Mouse (Mus musculus) heart, embryonic 14.5 days (tissue): ENCODE measurements around the gene Dnajc8. TPM values are rescaled to one million over a fixed set of nuclear protein-coding genes. Genes with fewer than 3 reads are reported as not detected.

Source experiments
- ATAC-seq: fragments of 200-750 bp; cut with Nextera tagmentation; 2 replicates; pipeline ENCODE4 v1.8.0; 2017; ENCODE audit warnings: low read depth, moderate TSS enrichment; ENCODE audit not compliant: insufficient number of reproducible peaks, insufficient read depth, low FRiP score
- H3K27ac ChIP-seq, 2 experiments: fragments of 200-500 bp in 1 of 2; fragments of 300-500 bp in 1 of 2; sonication (generic) in 1 of 2; replicated peaks in 1 of 2; 2 replicates each; pipeline ENCODE4 v1.5.1; 2012 to 2014; ENCODE audit warnings: low read depth in 2 of 2, low read length in 2 of 2, control low read depth in 1 of 2, mild to moderate bottlenecking in 1 of 2, mixed read lengths in 1 of 2; ENCODE audit not compliant: control insufficient read depth in 1 of 2, insufficient read depth in 1 of 2
- H3K27me3 ChIP-seq: fragments of 300-500 bp; sonication (generic); 2 replicates; pipeline ENCODE4 v1.6.1; 2014; ENCODE audit warnings: mild to moderate bottlenecking, low read length, control low read depth; ENCODE audit not compliant: control insufficient read depth, insufficient read depth
- H3K36me3 ChIP-seq: fragments of 300-500 bp; sonication (generic); 2 replicates; pipeline ENCODE4 v1.6.1; 2014; ENCODE audit warnings: mild to moderate bottlenecking, control low read depth, low read length, mixed read lengths; ENCODE audit not compliant: control insufficient read depth, insufficient read depth
- H3K4me1 ChIP-seq, 2 experiments: fragments of 200-500 bp in 1 of 2; fragments of 300-500 bp in 1 of 2; sonication (generic) in 1 of 2; 2 replicates each; pipeline ENCODE4 v1.6.1; 2012 to 2014; ENCODE audit warnings: low read length in 2 of 2, control low read depth in 1 of 2, mixed read lengths in 1 of 2; ENCODE audit not compliant: control insufficient read depth in 2 of 2, insufficient read depth in 2 of 2
- H3K4me2 ChIP-seq: fragments of 300-500 bp; sonication (generic); 2 replicates; pipeline ENCODE4 v1.6.1; 2014; ENCODE audit warnings: mild to moderate bottlenecking, low read length
- H3K4me3 ChIP-seq, 2 experiments: fragments of 200-500 bp in 1 of 2; fragments of 300-500 bp in 1 of 2; sonication (generic) in 1 of 2; 2 replicates each; pipeline ENCODE4 v1.5.1; 2012 to 2014; ENCODE audit warnings: low read length in 2 of 2, mild to moderate bottlenecking in 2 of 2, control low read depth in 1 of 2, low read depth in 1 of 2, moderate library complexity in 1 of 2; ENCODE audit not compliant: control insufficient read depth in 1 of 2, insufficient read depth in 1 of 2
- H3K9ac ChIP-seq: fragments of 300-500 bp; sonication (generic); 2 replicates; pipeline ENCODE4 v1.6.1; 2014; ENCODE audit warnings: mild to moderate bottlenecking, low read length
- H3K9me3 ChIP-seq: fragments of 300-500 bp; sonication (generic); 2 replicates; pipeline ENCODE4 v1.6.1; 2016; ENCODE audit warnings: low read length, control low read depth; ENCODE audit not compliant: control insufficient read depth
- WGBS: fragments of 180-500 bp; shearing (Covaris S2); extraction: QIAGEN DNeasy Blood & Tissue Kit; methylation state at CpG from one replicate; pipeline ENCODE4 v1.1.7; 2014; 5-methylcytosine and 5-hydroxymethylcytosine counted together
- polyA plus RNA-seq: library from polyadenylated mRNA; unstranded; fragments of >200 nt; fragmentation: Nextera tagmentation; extraction: Ambion mirVana; gene quantifications from 2 replicates; pipeline ENCODE4 v1.2.1, GENCODE M21; 2014

Dnajc8 gene
- polyA plus RNA-seq, 1 experiment from 2014 or later: 117 TPM

DNA sequence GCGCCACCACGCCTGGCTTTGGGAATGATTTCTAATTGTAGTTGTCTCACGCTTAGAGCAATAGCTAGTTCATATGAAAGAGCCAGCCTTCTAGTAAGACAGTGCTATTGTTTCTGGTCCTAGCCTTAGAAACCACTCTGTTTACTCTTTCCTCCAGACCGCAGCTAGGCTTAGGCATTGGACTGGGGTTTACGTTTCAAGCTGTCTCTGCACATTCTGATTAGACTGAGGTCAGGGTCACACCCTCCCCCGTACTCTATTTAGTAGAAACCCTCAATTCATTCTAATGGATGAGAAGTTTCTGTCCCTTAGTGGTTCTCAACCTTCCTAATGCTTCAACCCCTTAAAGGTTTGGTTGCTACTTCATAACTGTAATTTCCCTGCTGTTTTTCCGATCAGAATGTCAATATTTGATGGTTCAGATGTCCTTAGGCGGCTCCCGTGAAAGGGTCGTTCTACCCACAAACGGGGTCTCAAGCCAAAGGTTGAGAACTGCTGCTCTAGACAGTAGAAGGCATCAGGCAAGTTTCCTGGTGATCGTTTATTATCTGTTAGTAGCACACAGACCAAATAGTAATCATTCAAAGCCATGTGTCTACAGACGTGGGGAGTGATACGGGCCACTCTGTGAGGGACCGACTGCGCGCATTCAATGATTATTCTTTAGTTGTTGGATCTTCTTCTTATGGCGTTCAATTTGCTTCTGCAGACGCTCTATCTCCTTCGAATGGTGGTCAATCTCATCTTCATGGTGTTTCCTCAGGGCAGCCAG lies 5.1 kb upstream of the Dnajc8 start:
- no peak for ATAC-seq
- H3K27ac ChIP-seq: no peak overlapping the region
- no peak overlapping the region for H3K4me2 ChIP-seq
- 90% methylated on average over 20 of the region's 20 CpGs for WGBS
- H3K9ac ChIP-seq: no peak overlapping the region
- H3K4me1 ChIP-seq: peaks cover 0 to 21% of the 10 kb centered on the region in 2 experiments; a peak in 2 of 4 replicates
- H3K9me3 ChIP-seq: no peaks in the 10 kb centered on the region
- H3K27me3 ChIP-seq: no peaks in the 10 kb centered on the region
- H3K36me3 ChIP-seq: peaks cover 26% of the 10 kb centered on the region
- no peak overlapping the region for H3K4me3 ChIP-seq

DNA sequence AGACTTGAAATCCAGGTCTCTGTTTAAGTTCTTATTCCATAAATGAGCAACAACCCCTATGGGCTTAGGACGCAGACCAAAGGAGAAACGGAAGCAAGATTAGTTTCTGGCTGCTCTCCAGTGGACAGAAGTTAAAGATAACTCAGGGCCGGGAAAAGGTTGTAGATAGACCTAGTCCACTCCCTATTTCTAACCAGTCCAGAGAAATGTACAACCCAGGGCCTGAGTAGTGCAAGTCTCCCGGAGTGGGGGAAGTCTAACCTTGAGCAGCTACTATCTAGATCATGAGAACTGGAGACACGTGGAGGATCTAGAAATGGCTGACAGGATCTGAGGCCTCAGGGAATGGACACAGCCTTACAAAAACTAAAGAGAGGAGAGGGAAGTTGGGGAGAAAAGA lies 2.9 kb upstream of the Dnajc8 start:
- Histone ChIP-seq H3K4me1 (peaks cover 5 to 32% of the 10 kb centered on the region in 2 experiments; a peak in 3 of 4 replicates), H3K4me3 (peak overlapping the region; percentile 77 to 98), H3K9me3 (no peaks in the 10 kb centered on the region), H3K27ac (peak overlapping the region; percentile 96 to 99), H3K27me3 (no peaks in the 10 kb centered on the region), H3K4me2 (peak overlapping the region; percentile 75), H3K36me3 (peaks cover 34% of the 10 kb centered on the region), H3K9ac (peak overlapping the region; percentile 95)
- peak; percentile 48; the same call in 1 of the 2 replicates for ATAC-seq
- 0% methylated on average over 5 of the region's 5 CpGs for WGBS

DNA sequence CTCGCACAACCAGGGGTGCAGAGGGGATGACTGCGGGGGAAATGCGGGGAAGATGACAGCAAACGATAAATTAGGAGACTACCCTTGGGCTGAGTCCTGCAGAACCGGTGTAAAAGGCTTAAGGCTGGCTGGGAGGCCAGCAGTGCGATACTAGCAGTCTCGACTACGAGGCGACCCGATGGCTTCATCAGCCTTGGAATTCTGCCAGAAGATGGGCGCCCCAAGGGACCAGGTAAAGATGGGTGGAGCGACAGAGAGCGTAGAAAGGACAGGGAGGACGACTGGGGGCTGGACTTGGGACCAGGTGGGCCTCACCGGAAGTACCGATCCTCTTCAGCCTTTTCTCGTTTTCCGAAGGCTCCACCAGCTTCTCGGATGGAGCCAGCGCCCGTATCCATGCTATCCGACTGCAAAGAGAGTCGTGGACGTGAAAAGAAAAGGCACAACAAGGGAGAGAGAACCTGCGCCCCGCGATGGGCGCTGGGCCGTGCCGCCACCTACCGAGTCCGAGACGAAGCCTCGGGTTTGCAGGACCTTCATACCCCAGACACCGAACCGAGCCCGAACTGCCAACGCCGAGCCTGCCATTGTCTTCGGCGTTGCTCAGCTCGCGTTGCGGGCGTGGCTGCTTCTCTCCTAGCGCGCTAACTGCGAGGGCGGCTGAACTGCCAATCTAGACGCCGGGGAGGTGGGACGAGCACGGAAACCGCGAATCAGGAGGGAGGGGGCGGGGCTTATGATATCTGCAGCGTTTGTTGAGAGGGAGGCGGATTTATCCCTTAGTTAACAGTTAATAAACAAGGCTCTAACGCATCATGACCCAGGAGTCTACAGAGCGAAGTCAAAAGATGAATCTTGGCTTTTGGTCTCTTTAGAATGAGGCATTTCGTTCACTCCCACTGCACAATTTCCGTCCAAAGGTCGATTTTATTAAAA lies 2.1 kb upstream of the Dnajc8 start, which contains the start of gene Atpif1:
Gene Atpif1, minus strand, starts transcription at position 679 of the 936 bp plus-strand sequence.
- H3K4me3 ChIP-seq: peak within 1 kb of the TSS; percentile 77 to 98
- H3K27ac ChIP-seq: peak within 1 kb of the TSS; percentile 96 to 99
- H3K9ac ChIP-seq: peak within 1 kb of the TSS; percentile 95
- peak; percentile 76 for ATAC-seq
- no peaks in the 10 kb centered on the region for H3K27me3 ChIP-seq
- no peaks in the 10 kb centered on the region for H3K9me3 ChIP-seq
- under 1% methylated on average over 63 of the region's 63 CpGs for WGBS
- H3K36me3 ChIP-seq: peaks cover 41% of the 10 kb centered on the region
- peak within 1 kb of the TSS; percentile 75 for H3K4me2 ChIP-seq
- peaks cover 5 to 32% of the 10 kb centered on the region in 2 experiments; a peak in 3 of 4 replicates for H3K4me1 ChIP-seq

DNA sequence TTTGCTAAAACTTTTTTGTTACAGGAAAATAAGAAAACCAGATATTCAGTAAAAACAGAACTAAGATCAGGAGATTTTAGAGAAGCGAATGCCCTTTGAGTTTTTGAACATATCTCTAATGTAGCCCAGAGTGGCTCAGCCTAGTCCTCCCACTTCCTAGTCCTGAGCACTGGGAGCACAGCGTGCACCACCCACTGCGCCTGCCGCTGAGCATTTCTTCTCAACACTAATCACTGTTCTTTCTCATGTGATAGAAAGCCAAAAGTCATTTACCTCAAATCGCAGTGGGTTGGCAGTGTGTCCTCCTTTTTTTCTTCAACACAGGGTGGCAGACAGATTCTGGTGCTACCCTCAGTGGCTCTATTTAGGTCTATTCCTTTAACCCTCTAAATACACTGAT lies 4.1 kb downstream of the Dnajc8 start:
- peaks cover 5 to 15% of the 10 kb centered on the region in 2 experiments; a peak in 3 of 4 replicates for H3K4me1 ChIP-seq
- ATAC-seq: no peak
- no peaks in the 10 kb centered on the region for H3K9me3 ChIP-seq
- no peak overlapping the region for H3K4me3 ChIP-seq
- no peak overlapping the region for H3K9ac ChIP-seq
- 90% methylated on average over 5 of the region's 5 CpGs for WGBS
- no peaks in the 10 kb centered on the region for H3K27me3 ChIP-seq
- H3K36me3 ChIP-seq: peaks cover 73% of the 10 kb centered on the region
- H3K4me2 ChIP-seq: no peak overlapping the region
- H3K27ac ChIP-seq: no peak overlapping the region

DNA sequence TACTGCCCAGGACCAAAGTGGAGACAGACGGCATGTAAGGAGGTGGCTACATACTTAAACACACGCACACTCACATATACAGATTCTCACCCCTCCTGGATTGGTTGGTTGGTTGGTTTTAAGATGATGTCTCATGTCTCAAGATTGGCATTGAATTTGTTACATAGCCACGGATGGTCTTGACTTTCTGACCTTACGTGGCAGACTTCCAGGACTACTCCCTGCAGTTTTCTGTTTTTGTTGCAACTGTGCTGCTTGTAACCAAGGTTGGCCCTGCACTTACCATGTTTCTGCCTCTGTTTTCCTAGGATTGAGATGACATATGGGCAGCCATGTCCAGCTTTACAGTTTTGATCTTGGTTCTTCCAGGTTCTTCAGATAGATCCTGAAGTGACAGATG lies 6.1 kb downstream of the Dnajc8 start:
- Histone ChIP-seq H3K4me1 (peaks cover 4 to 9% of the 10 kb centered on the region in 2 experiments; a peak in 3 of 4 replicates), H3K27me3 (no peaks in the 10 kb centered on the region), H3K4me2 (no peak overlapping the region), H3K4me3 (no peak overlapping the region), H3K9ac (no peak overlapping the region), H3K36me3 (peaks cover 89% of the 10 kb centered on the region), H3K27ac (no peak overlapping the region), H3K9me3 (no peaks in the 10 kb centered on the region)
- no peak for ATAC-seq
- 82% methylated on average over 4 of the region's 4 CpGs for WGBS

DNA sequence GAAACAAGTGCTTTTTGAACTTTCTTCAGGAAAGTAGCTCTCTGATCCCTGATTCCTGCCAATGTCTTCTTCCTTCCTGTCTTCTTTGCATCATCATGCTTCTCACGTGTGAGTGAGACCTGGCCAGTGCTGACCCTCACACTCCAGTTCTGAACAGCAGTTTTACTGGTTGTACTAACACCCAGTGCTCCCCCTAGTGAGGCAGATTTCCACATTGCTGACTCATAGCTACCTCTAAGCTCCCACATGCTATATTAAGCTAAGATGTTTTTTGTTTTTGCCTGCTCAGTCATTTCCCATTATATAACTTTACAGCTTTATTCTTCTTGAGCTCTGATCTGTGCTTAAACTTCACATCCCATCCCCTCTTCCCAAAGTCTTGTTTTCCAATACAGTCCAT lies 7.4 kb downstream of the Dnajc8 start:
- Histone ChIP-seq H3K9ac (no peak overlapping the region), H3K4me3 (no peak overlapping the region), H3K27ac (no peak overlapping the region), H3K9me3 (no peaks in the 10 kb centered on the region), H3K4me2 (no peak overlapping the region), H3K27me3 (no peaks in the 10 kb centered on the region), H3K4me1 (no peaks in the 10 kb centered on the region), H3K36me3 (peaks cover 93% of the 10 kb centered on the region)
- ATAC-seq: no peak
- 48% methylated on average over 1 of the region's 1 CpGs for WGBS

DNA sequence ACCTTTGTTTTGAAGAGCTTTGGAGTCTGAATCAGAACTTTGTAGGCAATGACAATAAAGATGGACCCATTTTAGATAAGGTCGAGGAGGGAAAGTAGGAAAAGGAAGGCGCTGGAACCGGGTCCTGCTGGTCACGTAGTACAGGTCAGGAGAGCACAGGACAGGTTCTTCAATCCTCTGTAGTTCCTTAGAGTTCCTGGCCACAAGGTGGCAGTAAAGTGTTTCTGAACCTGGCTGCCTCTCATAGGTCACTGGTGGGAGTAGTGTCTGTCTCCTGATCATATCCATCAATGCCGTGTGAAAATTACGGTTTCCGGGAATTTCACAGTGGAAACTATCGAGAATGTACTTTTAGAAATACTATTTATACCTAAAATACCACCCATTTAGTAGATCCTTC lies 10.5 kb downstream of the Dnajc8 start:
- ATAC-seq: no peak
- H3K36me3 ChIP-seq: peaks cover 96% of the 10 kb centered on the region
- H3K27me3 ChIP-seq: no peaks in the 10 kb centered on the region
- no peaks in the 10 kb centered on the region for H3K9me3 ChIP-seq
- H3K27ac ChIP-seq: no peak overlapping the region
- 21% methylated on average over 8 of the region's 8 CpGs for WGBS
- H3K4me2 ChIP-seq: no peak overlapping the region
- H3K4me3 ChIP-seq: no peak overlapping the region
- H3K9ac ChIP-seq: no peak overlapping the region
- H3K4me1 ChIP-seq: no peaks in the 10 kb centered on the region
